Mouse (Mus musculus) layer of hippocampus, postnatal 25 days (tissue): ENCODE results near the gene Cnpy3. TPM values are rescaled to one million over a fixed set of nuclear protein-coding genes. Genes with fewer than 3 reads are reported as not detected.

ENCODE experiments used
- DNase-seq, 2 experiments: peaks; one replicate each; pipeline ENCODE4 v3.0.0; 2022; ENCODE audit warnings: mixed read lengths in 2 of 2, low spot score in 1 of 2; ENCODE audit errors: extremely low spot score in 1 of 2
- total RNA-seq, 2 experiments: library from RNA; stranded (reverse); gene quantifications; 2 replicates each; pipeline ENCODE4 v1.2.3; 2021

The Cnpy3 gene
- total RNA-seq, 2 experiments from 2014 or later, result 62.3 to 68.2 TPM

GRCm38 (mm10) chr17:46724477-46725084 lies 27.4 kb downstream of the Cnpy3 start:
- no peak for DNase-seq

GRCm38 (mm10) chr17:46721077-46721476 lies 30.9 kb downstream of the Cnpy3 start:
- DNase-seq, result no peak

GRCm38 (mm10) chr17:46714756-46715481 lies 37.1 kb downstream of the Cnpy3 start:
- no peak for DNase-seq

- no peak for DNase-seq
Measured at GRCm38 (mm10) chr17:46713849-46714248, 38.2 kb downstream of the Cnpy3 start.

GRCm38 (mm10) chr17:46712442-46712841 lies 39.6 kb downstream of the Cnpy3 start:
- no peak for DNase-seq

- peak in 1 of 2 experiments; percentile 41 for DNase-seq
Measured at GRCm38 (mm10) chr17:46711612-46712271, 40.3 kb downstream of the Cnpy3 start.

GRCm38 (mm10) chr17:46710959-46711597 lies 40.9 kb downstream of the Cnpy3 start, which contains the start of gene Pex6:
Gene Pex6 (plus strand): TSS chr17:46711463.
- DNase-seq, result peak; percentile 82 to 86

- no peak for DNase-seq
Measured at GRCm38 (mm10) chr17:46706375-46707089, 45.5 kb downstream of the Cnpy3 start.

GRCm38 (mm10) chr17:46704887-46705835 lies 46.9 kb downstream of the Cnpy3 start, which contains the start of gene Ppp2r5d:
Gene Ppp2r5d (minus strand): TSS chr17:46705111.
- DNase-seq, result peak; percentile 79 to 84

- DNase-seq, result no peak
Measured at GRCm38 (mm10) chr17:46703971-46704886, 47.8 kb downstream of the Cnpy3 start.

GRCm38 (mm10) chr17:46702506-46702905 lies 49.5 kb downstream of the Cnpy3 start:
- DNase-seq, result no peak

GRCm38 (mm10) chr17:46702100-46702499 lies 49.9 kb downstream of the Cnpy3 start:
- no peak for DNase-seq

- peak in 1 of 2 experiments; percentile 16 for DNase-seq
Measured at GRCm38 (mm10) chr17:46701489-46701888, 50.5 kb downstream of the Cnpy3 start.

GRCm38 (mm10) chr17:46699912-46700311 lies 52.1 kb downstream of the Cnpy3 start:
- no peak for DNase-seq

GRCm38 (mm10) chr17:46699245-46699644 lies 52.8 kb downstream of the Cnpy3 start:
- no peak for DNase-seq

GRCm38 (mm10) chr17:46698515-46698914 lies 53.5 kb downstream of the Cnpy3 start:
- no peak for DNase-seq

GRCm38 (mm10) chr17:46694517-46695063 lies 57.4 kb downstream of the Cnpy3 start:
- DNase-seq, result no peak

- DNase-seq, result no peak
Measured at GRCm38 (mm10) chr17:46691390-46691789, 60.6 kb downstream of the Cnpy3 start.
